Mouse (Mus musculus) brain, embryonic 14.5 days (tissue): ENCODE data around the gene Itpr1.

Experiments used
- CTCF ChIP-seq: fragments of 200-500 bp; IDR thresholded peaks from 2 replicates; pipeline ENCODE4 v1.5.1; 2012; ENCODE audit warnings: inconsistent platforms, mild to moderate bottlenecking, moderate library complexity, borderline replicate concordance; ENCODE audit not compliant: insufficient read depth, insufficient read length; ENCODE audit errors: extremely low read depth
- POLR2A ChIP-seq: fragments of 200-500 bp; IDR thresholded peaks from 2 replicates; pipeline ENCODE4 v1.6.1; 2012; ENCODE audit warnings: mild to moderate bottlenecking, inconsistent platforms, borderline replicate concordance; ENCODE audit not compliant: poor library complexity, insufficient read depth, insufficient read length, severe bottlenecking; ENCODE audit errors: extremely low read depth

DNA sequence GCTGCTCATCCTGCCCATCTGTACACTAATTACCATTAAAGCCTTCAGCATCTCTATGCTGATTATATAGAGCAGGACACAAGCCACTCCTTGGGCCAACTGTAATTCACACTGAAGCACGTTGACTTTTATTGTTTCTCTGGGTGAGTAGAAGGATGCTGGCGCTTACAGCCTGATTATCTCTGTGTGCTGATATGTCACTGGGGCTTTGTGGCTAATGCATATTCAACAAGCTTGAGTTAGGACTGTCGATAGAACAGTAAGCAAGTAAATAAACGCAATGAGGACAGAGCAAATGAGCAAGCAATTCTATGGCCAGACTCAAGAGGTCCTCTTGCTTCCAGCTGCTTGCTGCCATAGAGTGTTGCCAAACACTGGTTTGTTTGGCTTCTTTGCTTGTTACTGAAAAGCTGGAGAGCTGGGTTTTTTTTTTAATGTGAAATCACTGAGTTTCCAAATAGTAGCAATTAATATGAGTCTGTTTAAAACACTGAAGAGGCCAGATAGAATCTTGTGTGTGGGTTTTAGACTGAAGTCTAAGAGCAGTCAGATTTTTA, 103.5 kb downstream of the Itpr1 start:
- TF ChIP-seq CTCF, result no peak
- no peak for TF ChIP-seq POLR2A
